Comparison of ENCODE assay signal across 14 mouse cellular contexts in the genomic region with DNA sequence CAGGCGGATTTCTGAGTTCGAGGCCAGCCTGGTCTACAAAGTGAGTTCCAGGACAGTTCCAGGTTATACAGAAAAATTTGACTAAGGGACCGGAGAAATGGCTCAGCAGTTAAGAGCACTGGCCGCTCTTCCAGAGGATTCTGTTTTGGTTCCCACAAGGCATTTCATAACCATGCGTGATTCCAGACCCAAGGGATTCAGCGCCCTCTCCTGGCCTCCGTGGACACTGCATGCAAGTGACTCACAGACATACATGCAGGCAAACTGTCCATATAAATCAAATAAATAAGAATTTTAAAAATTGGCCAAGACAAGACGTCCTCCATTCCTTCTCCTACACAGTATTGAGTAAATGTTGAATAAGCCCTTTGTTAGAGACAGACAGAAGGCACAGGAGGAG. TPM values are rescaled to one million over a fixed set of nuclear protein-coding genes. Genes with fewer than 3 reads are reported as not detected.
DNase-seq lines count a peak whose midpoint lies in the region; ATAC-seq and TF ChIP-seq lines count a peak whose summit lies in the region.
"Had no signal": no experiment of that assay in that cellular context is flagged by ENCODE, and none has a peak within 500 bp of the region (broad histone marks: within the 10 kb centered on the region; RNA-seq: fewer than 3 reads in every experiment).

No protein-coding gene starts in this region.

- H3K4me1 ChIP-seq in hindbrain, embryonic 11.5 days (replicated peaks; ENCODE audit: control insufficient read depth, insufficient read depth, low read length): no peaks in the 10 kb centered on the region
- no peaks in the 10 kb centered on the region for H3K4me1 ChIP-seq in hindbrain, embryonic 13.5 days (replicated peaks)
- no peaks in the 10 kb centered on the region for H3K4me1 ChIP-seq in lung, embryonic 14.5 days (ENCODE audit: insufficient read depth)
- no peaks in the 10 kb centered on the region for H3K4me1 ChIP-seq in forebrain, embryonic 12.5 days
- H3K4me1 ChIP-seq: forebrain, embryonic 15.5 days; hindbrain, embryonic 15.5 days; neural tube, embryonic 12.5 days had no signal

- no peaks in the 10 kb centered on the region for H3K27me3 ChIP-seq in hindbrain, embryonic 11.5 days (ENCODE audit: control insufficient read depth, insufficient read depth, low read length)
- H3K27me3 ChIP-seq in hindbrain, embryonic 13.5 days: no peaks in the 10 kb centered on the region
- H3K27me3 ChIP-seq in lung, embryonic 14.5 days (ENCODE audit: insufficient read depth, low read length): no peaks in the 10 kb centered on the region
- no peaks in the 10 kb centered on the region for H3K27me3 ChIP-seq in forebrain, embryonic 12.5 days
- H3K27me3 ChIP-seq: forebrain, embryonic 15.5 days; hindbrain, embryonic 15.5 days; neural tube, embryonic 12.5 days had no signal

- peak; percentile 35; the same call in 1 of the 2 replicates for TF ChIP-seq CTCF in lung, embryonic 14.5 days (IDR thresholded peaks at IDR 0.05; ENCODE audit: low read depth)

- no peaks in the 10 kb centered on the region for H3K9me3 ChIP-seq in hindbrain, embryonic 11.5 days (ENCODE audit: control insufficient read depth, low read length)
- H3K9me3 ChIP-seq in hindbrain, embryonic 13.5 days: peaks cover 5% of the 10 kb centered on the region; the same call in 1 of the 2 replicates
- no peaks in the 10 kb centered on the region for H3K9me3 ChIP-seq in lung, embryonic 14.5 days (ENCODE audit: low read depth, low read length)
- no peaks in the 10 kb centered on the region for H3K9me3 ChIP-seq in forebrain, embryonic 12.5 days
- H3K9me3 ChIP-seq: hindbrain, embryonic 15.5 days had no signal

- DNase-seq in hindbrain, embryonic 11.5 days (ENCODE audit: low spot score): peak; percentile 21
- peak; percentile 16 for DNase-seq in lung, embryonic 14.5 days
- no peak for DNase-seq in lung, postnatal 4 days
- DNase-seq in adrenal gland, postnatal 25 days: peak; percentile 40
- DNase-seq in spleen, adult 18-20 months: no peak
- DNase-seq: cerebellum, adult 9-10 months; embryo, embryonic 11 days; heart, postnatal 10 days had no signal

- H3K9ac ChIP-seq in hindbrain, embryonic 11.5 days (ENCODE audit: low read depth, low read length): no peak overlapping the region
- no peak overlapping the region for H3K9ac ChIP-seq in hindbrain, embryonic 13.5 days
- H3K9ac ChIP-seq in lung, embryonic 14.5 days: no peak overlapping the region
- no peak overlapping the region for H3K9ac ChIP-seq in forebrain, embryonic 12.5 days
- H3K9ac ChIP-seq: forebrain, embryonic 15.5 days; hindbrain, embryonic 15.5 days; neural tube, embryonic 12.5 days had no signal

- no peak overlapping the region for H3K4me2 ChIP-seq in hindbrain, embryonic 11.5 days (replicated peaks; ENCODE audit: low read depth, low read length)
- no peak overlapping the region for H3K4me2 ChIP-seq in hindbrain, embryonic 13.5 days
- no peak overlapping the region for H3K4me2 ChIP-seq in lung, embryonic 14.5 days
- no peak overlapping the region for H3K4me2 ChIP-seq in forebrain, embryonic 12.5 days
- H3K4me2 ChIP-seq: forebrain, embryonic 15.5 days; hindbrain, embryonic 15.5 days; neural tube, embryonic 12.5 days had no signal

- no peak overlapping the region for H3K27ac ChIP-seq in hindbrain, embryonic 11.5 days (ENCODE audit: low read depth, low read length)
- no peak overlapping the region for H3K27ac ChIP-seq in hindbrain, embryonic 13.5 days
- H3K27ac ChIP-seq in lung, embryonic 14.5 days (ENCODE audit: low read depth): no peak overlapping the region
- H3K27ac ChIP-seq in forebrain, embryonic 12.5 days: no peak overlapping the region
- H3K27ac ChIP-seq: forebrain, embryonic 15.5 days; hindbrain, embryonic 15.5 days; neural tube, embryonic 12.5 days had no signal

- H3K36me3 ChIP-seq in hindbrain, embryonic 11.5 days (ENCODE audit: control insufficient read depth, insufficient read depth, low read length): no peaks in the 10 kb centered on the region
- H3K36me3 ChIP-seq in hindbrain, embryonic 13.5 days: peaks cover 19% of the 10 kb centered on the region
- peaks cover 3% of the 10 kb centered on the region; the same call in 1 of the 2 replicates for H3K36me3 ChIP-seq in lung, embryonic 14.5 days (ENCODE audit: insufficient read depth)
- peaks cover 23% of the 10 kb centered on the region for H3K36me3 ChIP-seq in forebrain, embryonic 12.5 days (replicated peaks)

- H3K4me3 ChIP-seq in hindbrain, embryonic 11.5 days (ENCODE audit: low read depth, low read length): no peak overlapping the region
- no peak overlapping the region for H3K4me3 ChIP-seq in hindbrain, embryonic 13.5 days
- H3K4me3 ChIP-seq in lung, embryonic 14.5 days (ENCODE audit: low read depth, low read length): no peak overlapping the region
- no peak overlapping the region for H3K4me3 ChIP-seq in forebrain, embryonic 12.5 days (replicated peaks)
- H3K4me3 ChIP-seq: forebrain, embryonic 15.5 days; hindbrain, embryonic 15.5 days; neural tube, embryonic 12.5 days had no signal

- no peak for ATAC-seq in hindbrain, embryonic 11.5 days (ENCODE audit: low FRiP score)
- no peak for ATAC-seq in hindbrain, embryonic 13.5 days (ENCODE audit: low FRiP score)
- no peak for ATAC-seq in lung, embryonic 14.5 days (ENCODE audit: insufficient read depth)
- ATAC-seq in megakaryocyte-erythroid progenitor cell, adult 5-6 weeks (replicated peaks; ENCODE audit: low FRiP score, low TSS enrichment, poor library complexity, severe bottlenecking): 0 out of 2 replicates have a peak, but pooled peaks have one; percentile 45
- ATAC-seq in forebrain, embryonic 12.5 days (ENCODE audit: low FRiP score): no peak
- ATAC-seq: forebrain, embryonic 15.5 days had no signal

- WGBS in hindbrain, embryonic 11.5 days: 83% methylated on average over 8 of the region's 8 CpGs
- WGBS in hindbrain, embryonic 13.5 days: 94% methylated on average over 8 of the region's 8 CpGs
- 86% methylated on average over 8 of the region's 8 CpGs for WGBS in lung, embryonic 14.5 days
- WGBS in forebrain, embryonic 12.5 days: 90% methylated on average over 8 of the region's 8 CpGs

RNA-seq across cellular contexts. Expression of gene B3glct, which starts 53.7 kb away (rescaled TPM):
- 15.3 and 15.8 TPM in 2 replicates for polyA plus RNA-seq in hindbrain, embryonic 11.5 days (2014; fragmentation: Nextera tagmentation; extraction: Ambion mirVana)
- polyA plus RNA-seq in hindbrain, embryonic 13.5 days (2015; fragmentation: Nextera tagmentation; extraction: Ambion mirVana): 10.7 and 12.2 TPM in 2 replicates
- polyA plus RNA-seq in lung, embryonic 14.5 days (2014; fragmentation: Nextera tagmentation; extraction: Ambion mirVana): 19.1 and 19.2 TPM in 2 replicates
- 25.3 and 25.7 TPM in 2 replicates for total RNA-seq in adrenal gland, postnatal 25 days (2021)
- 24.9 and 33.7 TPM in 2 replicates for total RNA-seq in megakaryocyte-erythroid progenitor cell, adult 5-6 weeks (2014; fragmentation: Nextera tagmentation)
- 13.9 and 29.8 TPM in 2 replicates for total RNA-seq in megakaryocyte-erythroid progenitor cell, adult 5-6 weeks (2017)
- polyA plus RNA-seq in forebrain, embryonic 12.5 days (2016; fragmentation: Nextera tagmentation; extraction: Ambion mirVana): 16.4 TPM in 2 replicates

Comparison
In these comparisons a context has a peak if more than half of its experiments do, and no peak if none do; other contexts are left out.
1. DNase-seq: peak in hindbrain, embryonic 11.5 days (single experiment), lung, embryonic 14.5 days (single experiment) and adrenal gland, postnatal 25 days (single experiment); none in lung, postnatal 4 days (0 of 2) and spleen, adult 18-20 months (0 of 2).